Mouse (Mus musculus) lung, postnatal 0 days (tissue): ENCODE results near the gene Sbk2. TPM values are rescaled to one million over a fixed set of nuclear protein-coding genes. Genes with fewer than 3 reads are reported as not detected.

Source experiments
- ATAC-seq: fragments of 200-750 bp; cut with Nextera tagmentation; 2 replicates; pipeline ENCODE4 v1.8.0; 2017; ENCODE audit warnings: moderate library complexity
- DNase-seq: peaks from one replicate; pipeline ENCODE4 v3.0.0-alpha.2; 2016; ENCODE audit warnings: low spot score
- H3K27ac ChIP-seq: fragments of 300-500 bp; sonication (generic); 2 replicates; pipeline ENCODE4 v1.5.1; 2014; ENCODE audit warnings: antibody characterized with exemption, mild to moderate bottlenecking, low read length, mixed read lengths
- H3K27me3 ChIP-seq: fragments of 300-500 bp; sonication (generic); replicated peaks from 2 replicates; pipeline ENCODE4 v1.6.1; 2014; ENCODE audit warnings: low read length, mixed read lengths; ENCODE audit not compliant: insufficient read depth
- H3K36me3 ChIP-seq: fragments of 300-500 bp; sonication (generic); 2 replicates; pipeline ENCODE4 v1.6.1; 2014; ENCODE audit warnings: low read length, mixed read lengths; ENCODE audit not compliant: insufficient read depth
- H3K4me1 ChIP-seq: fragments of 300-500 bp; sonication (generic); 2 replicates; pipeline ENCODE4 v1.6.1; 2014; ENCODE audit warnings: antibody characterized with exemption, low read depth, low read length, mixed read lengths; ENCODE audit not compliant: insufficient read depth
- H3K4me2 ChIP-seq: fragments of 300-500 bp; sonication (generic); replicated peaks from 2 replicates; pipeline ENCODE4 v1.6.1; 2014; ENCODE audit warnings: low read depth, mild to moderate bottlenecking, low read length, moderate library complexity, mixed read lengths
- H3K4me3 ChIP-seq: fragments of 300-500 bp; sonication (generic); 2 replicates; pipeline ENCODE4 v1.5.1; 2014; ENCODE audit warnings: low read depth, low read length
- H3K9ac ChIP-seq: fragments of 300-500 bp; sonication (generic); replicated peaks from 2 replicates; pipeline ENCODE4 v1.6.1; 2014; ENCODE audit warnings: low read depth, mild to moderate bottlenecking
- H3K9me3 ChIP-seq: fragments of 300-500 bp; sonication (generic); 2 replicates; pipeline ENCODE4 v1.6.1; 2016; ENCODE audit warnings: low read length, mixed read lengths
- CTCF ChIP-seq: IDR thresholded peaks from 2 replicates; pipeline ENCODE4 v1.5.1; 2016; ENCODE audit warnings: antibody characterized with exemption, mild to moderate bottlenecking
- EP300 ChIP-seq: IDR thresholded peaks from 2 replicates; pipeline ENCODE4 v1.6.1; 2016; ENCODE audit warnings: antibody characterized with exemption, mild to moderate bottlenecking, control low read depth
- WGBS: fragments of 180-500 bp; shearing (Covaris S2); extraction: QIAGEN DNeasy Blood & Tissue Kit; methylation state at CpG from one replicate; pipeline ENCODE4 v1.1.7; 2014; 5-methylcytosine and 5-hydroxymethylcytosine counted together
- polyA plus RNA-seq: library from polyadenylated mRNA; unstranded; fragments of >200 nt; fragmentation: Nextera tagmentation; extraction: Ambion mirVana; gene quantifications from 2 replicates; pipeline ENCODE4 v1.2.1, GENCODE M21; 2015

Sbk2 gene
- polyA plus RNA-seq, 1 experiment from 2014 or later = 0.19 TPM

DNA sequence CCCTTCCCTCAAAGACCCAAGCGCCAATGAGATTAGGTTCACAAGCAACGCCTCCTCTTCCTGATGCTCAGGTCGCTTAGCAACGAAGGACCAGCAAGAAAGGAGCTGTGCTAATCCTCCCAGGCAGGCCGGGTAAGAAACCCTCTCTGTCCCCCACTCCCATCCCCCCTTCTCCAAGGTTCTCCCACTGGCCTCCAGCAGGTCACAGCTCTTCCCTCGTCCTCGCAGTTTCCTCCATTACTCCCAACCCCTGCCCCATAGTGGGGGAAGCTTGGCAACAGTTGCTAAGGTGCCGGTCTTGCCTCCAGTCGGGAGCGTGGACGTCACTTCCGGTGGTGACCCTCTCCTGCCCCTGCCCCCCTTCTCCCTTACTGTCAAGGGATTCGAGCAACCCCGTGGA lies 41.7 kb downstream of the Sbk2 start:
- H3K4me1 ChIP-seq = peaks cover 19% of the 10 kb centered on the region
- no peak overlapping the region for H3K9ac ChIP-seq
- no peaks in the 10 kb centered on the region for H3K9me3 ChIP-seq
- DNase-seq = peak; percentile 69
- ATAC-seq = peak; percentile 5; the same call in 1 of the 2 replicates
- TF ChIP-seq CTCF = no peak
- no peak for TF ChIP-seq EP300
- 2% methylated on average over 14 of the region's 14 CpGs for WGBS
- H3K4me2 ChIP-seq = peak overlapping the region; percentile 48
- no peak overlapping the region for H3K27ac ChIP-seq
- peaks cover 24% of the 10 kb centered on the region for H3K36me3 ChIP-seq
- 0 out of 2 replicates have a peak, but pooled peaks cover 3% of the 10 kb centered on the region for H3K27me3 ChIP-seq
- peak overlapping the region; percentile 12; the same call in 1 of the 2 replicates for H3K4me3 ChIP-seq

DNA sequence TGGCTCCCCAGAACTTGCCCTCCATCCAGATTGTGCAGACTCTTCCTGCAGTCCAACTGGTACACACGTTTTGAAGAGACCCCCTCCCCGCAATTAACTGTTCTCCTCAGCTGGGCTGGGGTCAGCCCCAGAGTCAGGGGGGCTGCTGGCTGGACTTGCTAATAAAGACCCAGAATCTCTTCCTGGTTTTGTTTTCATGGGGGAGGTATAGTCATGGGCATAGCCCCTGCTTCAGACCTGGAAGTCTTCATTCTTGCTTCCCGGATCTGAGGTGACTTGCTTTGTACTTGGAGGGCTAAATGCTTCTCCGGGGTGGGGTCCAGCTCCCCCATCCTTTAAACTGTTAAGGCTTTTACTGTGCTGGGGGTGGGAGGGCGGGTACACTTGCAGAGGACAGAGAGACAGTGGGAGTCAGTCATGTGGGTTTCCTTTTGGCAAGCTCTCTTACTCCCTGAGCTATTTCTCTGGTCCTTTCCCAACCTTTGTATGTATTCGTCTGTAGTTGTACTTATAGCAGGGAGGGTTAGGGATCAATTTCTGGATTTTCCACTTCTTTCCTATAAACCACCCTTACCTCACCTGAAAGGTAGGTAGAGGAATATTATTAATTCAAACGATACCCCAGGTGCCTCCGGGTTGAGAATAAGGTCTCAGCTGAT lies 42.3 kb downstream of the Sbk2 start, which contains the start of gene Nat14:
Gene Nat14, plus strand, starts transcription at position 205 of the 659 bp plus-strand sequence.
- ATAC-seq (no peak), DNase-seq (no peak)
- Histone ChIP-seq H3K36me3 (peaks cover 24% of the 10 kb centered on the region), H3K4me2 (peak within 1 kb of the TSS; percentile 48), H3K9me3 (no peaks in the 10 kb centered on the region), H3K27ac (peak within 1 kb of the TSS; percentile 40; the same call in 1 of the 2 replicates), H3K4me3 (peak within 1 kb of the TSS; percentile 12; the same call in 1 of the 2 replicates), H3K4me1 (peaks cover 19% of the 10 kb centered on the region), H3K27me3 (0 out of 2 replicates have a peak, but pooled peaks cover 3% of the 10 kb centered on the region), H3K9ac (no peak within 1 kb of the TSS)
- WGBS = 33% methylated on average over 8 of the region's 8 CpGs
- TF ChIP-seq EP300 (no peak), CTCF (no peak)

DNA sequence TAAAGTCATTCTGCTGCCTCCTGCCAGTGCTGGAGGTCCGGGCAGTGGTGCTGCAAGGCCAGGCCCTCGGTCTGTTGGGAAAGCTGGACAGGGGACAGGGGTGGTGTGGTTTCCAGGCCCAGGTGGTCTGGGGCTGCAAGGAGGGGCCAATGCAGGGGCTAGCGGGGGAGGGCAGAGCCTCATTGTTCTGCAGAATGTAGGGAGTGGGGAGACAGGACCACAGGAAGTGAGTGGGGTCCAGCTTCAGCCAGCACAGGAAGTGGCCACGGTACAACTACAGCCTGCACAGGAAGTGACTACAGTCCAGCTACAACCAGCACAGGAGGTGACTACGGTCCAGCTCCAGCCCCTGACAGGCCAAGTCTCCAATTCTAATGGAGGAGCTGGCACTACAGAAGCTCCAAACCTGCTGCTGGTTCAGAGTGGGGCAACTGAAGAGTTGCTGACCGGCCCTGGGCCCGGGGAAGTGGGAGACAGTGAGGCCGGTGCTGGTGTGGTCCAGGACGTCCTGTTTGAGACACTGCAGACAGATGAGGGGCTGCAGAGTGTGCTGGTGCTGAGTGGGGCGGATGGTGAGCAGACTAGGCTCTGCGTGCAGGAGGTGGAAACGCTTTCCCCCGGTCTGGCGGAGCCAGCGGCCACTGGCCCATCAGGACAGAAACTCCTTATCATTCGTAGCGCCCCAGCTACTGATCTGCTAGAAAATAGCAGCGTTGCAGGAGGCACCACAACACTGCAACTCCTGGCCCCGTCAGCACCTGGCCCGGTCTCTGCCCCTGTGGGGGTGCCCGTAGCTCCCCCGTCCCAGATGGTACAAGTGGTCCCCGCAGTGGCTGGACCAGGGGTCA lies 43.0 kb downstream of the Sbk2 start:
- H3K9me3 ChIP-seq = no peaks in the 10 kb centered on the region
- 0 out of 2 replicates have a peak, but pooled peaks cover 3% of the 10 kb centered on the region for H3K27me3 ChIP-seq
- H3K9ac ChIP-seq = no peak overlapping the region
- no peak for TF ChIP-seq CTCF
- TF ChIP-seq EP300 = no peak
- no peak overlapping the region for H3K4me3 ChIP-seq
- WGBS = 48% methylated on average over 23 of the region's 23 CpGs
- H3K27ac ChIP-seq = peak overlapping the region; percentile 40; the same call in 1 of the 2 replicates
- DNase-seq (peak; percentile 36), ATAC-seq (0 out of 2 replicates have a peak, but pooled peaks have one; percentile 5)
- peaks cover 19% of the 10 kb centered on the region for H3K4me1 ChIP-seq
- H3K36me3 ChIP-seq = peaks cover 24% of the 10 kb centered on the region
- H3K4me2 ChIP-seq = 0 out of 2 replicates have a peak overlapping the region, but pooled peaks have one; percentile 8

DNA sequence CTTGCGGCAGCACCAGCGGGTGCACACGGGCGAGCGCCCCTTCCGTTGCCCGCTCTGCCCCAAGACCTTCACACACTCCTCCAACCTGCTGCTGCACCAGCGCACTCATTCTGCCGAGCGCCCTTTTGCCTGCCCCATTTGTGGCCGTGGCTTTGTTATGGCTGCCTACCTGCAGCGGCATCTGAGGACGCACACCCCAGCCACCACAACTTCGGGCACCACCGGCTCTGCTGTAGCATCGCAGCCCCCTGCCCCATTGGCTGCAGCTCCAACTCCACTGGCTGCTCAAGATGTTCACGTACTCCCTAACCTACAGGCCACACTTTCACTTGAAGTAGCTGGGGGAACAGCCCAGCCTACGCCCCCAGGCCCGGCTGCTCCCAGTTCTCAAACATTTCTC lies 43.7 kb downstream of the Sbk2 start:
- Histone ChIP-seq H3K4me3 (no peak overlapping the region), H3K4me1 (peaks cover 23% of the 10 kb centered on the region), H3K9me3 (no peaks in the 10 kb centered on the region), H3K27me3 (0 out of 2 replicates have a peak, but pooled peaks cover 3% of the 10 kb centered on the region), H3K9ac (no peak overlapping the region), H3K36me3 (peaks cover 24% of the 10 kb centered on the region), H3K4me2 (no peak overlapping the region), H3K27ac (0 out of 2 replicates have a peak overlapping the region, but pooled peaks have one; percentile 26)
- WGBS = 93% methylated on average over 19 of the region's 19 CpGs
- DNase-seq (no peak), ATAC-seq (no peak)
- TF ChIP-seq EP300 = no peak
- no peak for TF ChIP-seq CTCF

DNA sequence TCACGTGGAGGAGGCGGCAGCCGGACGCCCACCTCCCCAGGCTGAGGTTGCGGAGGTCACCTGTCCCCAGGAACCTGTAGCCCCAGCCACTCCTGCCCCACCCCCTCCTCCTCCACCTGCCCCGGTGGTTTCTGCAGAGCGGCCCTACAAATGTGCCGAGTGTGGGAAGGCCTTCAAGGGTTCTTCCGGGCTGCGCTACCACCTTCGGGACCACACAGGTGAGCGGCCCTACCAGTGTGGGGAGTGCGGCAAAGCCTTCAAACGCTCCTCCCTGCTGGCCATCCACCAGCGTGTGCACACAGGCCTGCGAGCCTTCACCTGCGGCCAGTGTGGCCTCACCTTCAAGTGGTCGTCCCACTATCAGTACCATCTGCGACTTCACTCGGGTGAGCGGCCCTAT lies 44.2 kb downstream of the Sbk2 start:
- DNase-seq = no peak

DNA sequence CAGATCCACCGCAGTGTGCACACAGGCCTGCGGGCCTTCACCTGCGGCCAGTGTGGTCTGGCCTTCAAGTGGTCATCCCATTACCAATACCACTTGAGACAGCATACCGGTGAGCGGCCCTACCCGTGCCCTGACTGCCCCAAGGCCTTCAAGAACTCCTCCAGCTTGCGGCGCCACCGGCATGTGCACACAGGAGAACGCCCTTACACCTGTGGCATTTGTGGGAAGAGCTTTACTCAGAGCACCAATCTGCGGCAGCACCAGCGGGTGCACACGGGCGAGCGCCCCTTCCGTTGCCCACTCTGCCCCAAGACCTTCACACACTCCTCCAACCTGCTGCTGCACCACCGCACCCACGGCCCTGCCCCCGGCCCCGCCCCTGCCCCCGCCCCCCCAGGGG lies 45.1 kb downstream of the Sbk2 start:
- H3K9me3 ChIP-seq = no peaks in the 10 kb centered on the region
- WGBS = 83% methylated on average over 20 of the region's 21 CpGs
- no peak overlapping the region for H3K4me2 ChIP-seq
- no peak for TF ChIP-seq EP300
- TF ChIP-seq CTCF = no peak
- ATAC-seq (no peak), DNase-seq (no peak)
- peaks cover 24% of the 10 kb centered on the region for H3K36me3 ChIP-seq
- H3K4me1 ChIP-seq = peaks cover 21% of the 10 kb centered on the region
- H3K27me3 ChIP-seq = 0 out of 2 replicates have a peak, but pooled peaks cover under 1% of the 10 kb centered on the region
- no peak overlapping the region for H3K27ac ChIP-seq
- no peak overlapping the region for H3K9ac ChIP-seq
- H3K4me3 ChIP-seq = no peak overlapping the region

More for the DNA sequence above, 44.2 kb downstream of the Sbk2 start:
- H3K4me1 ChIP-seq = peaks cover 23% of the 10 kb centered on the region
- no peak overlapping the region for H3K9ac ChIP-seq
- H3K27me3 ChIP-seq = 0 out of 2 replicates have a peak, but pooled peaks cover 3% of the 10 kb centered on the region
- H3K36me3 ChIP-seq = peaks cover 24% of the 10 kb centered on the region
- no peak overlapping the region for H3K4me2 ChIP-seq
- no peak for ATAC-seq
- 89% methylated on average over 21 of the region's 21 CpGs for WGBS
- no peak overlapping the region for H3K27ac ChIP-seq
- H3K4me3 ChIP-seq = no peak overlapping the region
- no peaks in the 10 kb centered on the region for H3K9me3 ChIP-seq
- TF ChIP-seq EP300 (no peak), CTCF (no peak)
